Mouse (Mus musculus) liver, adult 2 months (tissue): ENCODE measurements around the gene Prkcb.

Experiments
- CTCF ChIP-seq: fragments of 200-500 bp; IDR thresholded peaks from 2 replicates; pipeline ENCODE4 v1.5.1; 2011; ENCODE audit warnings: low read depth, low read length, control low read depth
- POLR2A ChIP-seq: fragments of 200-500 bp; IDR thresholded peaks from 2 replicates; pipeline ENCODE4 v1.6.1; 2011; ENCODE audit warnings: low read length, control low read depth; ENCODE audit not compliant: insufficient read depth; ENCODE audit errors: extremely low read depth

- no peak for TF ChIP-seq CTCF
- TF ChIP-seq POLR2A = no peak
These were observed 135.3 kb downstream of the Prkcb start for GRCm38 (mm10) chr7:122423816-122424215.
